Mouse (Mus musculus) liver, embryonic 12.5 days (tissue): ENCODE results near the gene Fam83b. TPM values are rescaled to one million over a fixed set of nuclear protein-coding genes. Genes with fewer than 3 reads are reported as not detected.

ENCODE experiments used
- ATAC-seq: fragments of 200-750 bp; cut with Nextera tagmentation; 2 replicates; pipeline ENCODE4 v1.8.0; 2017; ENCODE audit warnings: moderate number of reproducible peaks, mild to moderate bottlenecking, moderate library complexity
- H3K27ac ChIP-seq: fragments of 300-500 bp; sonication (generic); 2 replicates; pipeline ENCODE4 v1.5.1; 2016; ENCODE audit warnings: mild to moderate bottlenecking
- H3K27me3 ChIP-seq: fragments of 300-500 bp; sonication (generic); replicated peaks from 2 replicates; pipeline ENCODE4 v1.6.1; 2016; ENCODE audit warnings: mild to moderate bottlenecking, moderate library complexity
- H3K36me3 ChIP-seq: fragments of 300-500 bp; sonication (generic); 2 replicates; pipeline ENCODE4 v1.6.1; 2016; ENCODE audit warnings: mild to moderate bottlenecking, moderate library complexity
- H3K4me1 ChIP-seq: fragments of 300-500 bp; sonication (generic); 2 replicates; pipeline ENCODE4 v1.6.1; 2016
- H3K4me2 ChIP-seq: fragments of 300-500 bp; sonication (generic); 2 replicates; pipeline ENCODE4 v1.6.1; 2016; ENCODE audit warnings: mild to moderate bottlenecking, moderate library complexity
- H3K4me3 ChIP-seq: fragments of 300-500 bp; sonication (generic); 2 replicates; pipeline ENCODE4 v1.5.1; 2016; ENCODE audit warnings: mild to moderate bottlenecking, moderate library complexity
- H3K9ac ChIP-seq: fragments of 300-500 bp; sonication (generic); 2 replicates; pipeline ENCODE4 v1.6.1; 2016; ENCODE audit warnings: mild to moderate bottlenecking, moderate library complexity
- H3K9me3 ChIP-seq: fragments of 300-500 bp; sonication (generic); replicated peaks from 2 replicates; pipeline ENCODE4 v1.6.1; 2016; ENCODE audit warnings: mild to moderate bottlenecking, moderate library complexity
- WGBS: fragments of 180-500 bp; shearing (Covaris S2); methylation state at CpG from one replicate; pipeline ENCODE4 v1.1.7; 2016; ENCODE audit not compliant: insufficient replicate concordance; 5-methylcytosine and 5-hydroxymethylcytosine counted together
- polyA plus RNA-seq: library from polyadenylated mRNA; unstranded; fragments of >200 nt; fragmentation: Nextera tagmentation; extraction: Ambion mirVana; gene quantifications from 2 replicates; pipeline ENCODE4 v1.2.1, GENCODE M21; 2016

The Fam83b gene
- polyA plus RNA-seq, 1 experiment from 2014 or later = 0.08 TPM

- Histone ChIP-seq H3K27ac (no peak overlapping the region), H3K27me3 (no peaks in the 10 kb centered on the region), H3K4me1 (no peaks in the 10 kb centered on the region), H3K9me3 (no peaks in the 10 kb centered on the region), H3K4me3 (no peak overlapping the region), H3K36me3 (no peaks in the 10 kb centered on the region), H3K4me2 (no peak overlapping the region), H3K9ac (no peak overlapping the region)
- ATAC-seq = no peak
Measured at GRCm38 (mm10) chr9:76505650-76506049, 61.3 kb downstream of the Fam83b start.

DNA sequence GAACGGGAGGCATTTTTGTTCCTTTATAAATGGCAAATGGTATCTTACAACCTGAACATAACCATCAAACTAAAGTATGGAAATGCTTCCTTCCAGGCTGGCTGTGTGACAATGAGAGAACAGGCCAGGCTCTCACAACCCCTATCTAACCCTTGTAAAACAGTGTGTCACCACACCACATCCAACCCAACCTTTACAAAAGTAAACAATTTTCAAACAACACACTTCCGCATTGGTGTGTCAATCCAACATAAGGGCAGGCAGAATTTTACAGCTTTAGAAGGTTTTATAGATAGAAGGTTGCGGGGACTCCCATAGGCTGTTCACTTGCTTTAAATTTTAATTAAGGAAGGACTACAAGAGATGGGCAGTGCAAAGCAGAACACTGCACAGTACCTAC, 77.2 kb downstream of the Fam83b start:
- Histone ChIP-seq H3K4me2 (no peak overlapping the region), H3K36me3 (no peaks in the 10 kb centered on the region), H3K27ac (no peak overlapping the region), H3K9ac (no peak overlapping the region), H3K4me1 (no peaks in the 10 kb centered on the region), H3K9me3 (no peaks in the 10 kb centered on the region), H3K4me3 (no peak overlapping the region), H3K27me3 (no peaks in the 10 kb centered on the region)
- no peak for ATAC-seq
- 75% methylated on average over 3 of the region's 3 CpGs for WGBS

DNA sequence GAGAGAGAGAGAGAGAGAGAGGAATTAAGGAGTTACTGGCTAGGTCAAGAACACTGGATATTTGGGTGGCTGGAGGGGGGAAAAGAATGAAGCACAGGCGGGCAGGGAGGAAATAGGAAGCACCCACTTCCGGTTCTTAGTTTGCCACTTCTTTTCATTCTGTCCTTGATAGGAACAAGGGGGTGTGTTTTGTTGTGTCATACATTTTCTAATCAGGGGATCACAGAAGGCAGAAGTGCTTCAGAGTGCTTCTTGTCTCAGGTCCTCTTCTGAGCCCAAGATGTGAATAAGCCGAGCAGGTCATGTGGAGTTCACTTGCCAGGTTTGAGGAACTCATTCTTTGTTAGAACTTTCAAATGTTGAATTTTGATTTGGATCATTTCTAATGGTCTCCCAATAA, 86.8 kb downstream of the Fam83b start:
- Histone ChIP-seq H3K36me3 (no peaks in the 10 kb centered on the region), H3K9me3 (no peaks in the 10 kb centered on the region), H3K4me3 (no peak overlapping the region), H3K9ac (no peak overlapping the region), H3K4me1 (no peaks in the 10 kb centered on the region), H3K27me3 (no peaks in the 10 kb centered on the region), H3K27ac (no peak overlapping the region), H3K4me2 (no peak overlapping the region)
- WGBS = 22% methylated on average over 3 of the region's 3 CpGs
- ATAC-seq = no peak

DNA sequence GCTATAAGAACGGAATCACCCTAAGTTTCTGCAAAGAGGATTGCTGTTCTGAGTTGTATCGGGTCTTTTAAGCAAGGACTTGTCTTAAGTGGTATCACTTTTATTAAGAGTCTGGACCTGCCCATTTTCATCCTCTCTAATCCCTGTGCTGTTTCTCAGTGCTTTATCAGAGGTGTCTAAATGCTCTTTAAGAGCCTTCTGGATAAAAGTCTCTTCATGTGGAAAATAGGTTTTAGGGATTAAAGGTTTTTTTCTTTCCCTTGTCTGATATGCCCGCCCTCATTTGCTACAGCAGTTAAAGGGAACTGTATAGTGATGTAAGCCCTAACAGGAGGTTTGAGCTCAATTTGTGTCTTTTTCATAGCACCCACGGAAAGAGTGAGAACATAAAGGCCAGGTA, 97.4 kb downstream of the Fam83b start:
- WGBS = 61% methylated on average over 4 of the region's 4 CpGs
- no peaks in the 10 kb centered on the region for H3K9me3 ChIP-seq
- no peaks in the 10 kb centered on the region for H3K36me3 ChIP-seq
- no peak for ATAC-seq
- H3K27me3 ChIP-seq = no peaks in the 10 kb centered on the region
- no peak overlapping the region for H3K9ac ChIP-seq
- no peak overlapping the region for H3K4me2 ChIP-seq
- H3K4me1 ChIP-seq = no peaks in the 10 kb centered on the region
- H3K4me3 ChIP-seq = no peak overlapping the region
- H3K27ac ChIP-seq = no peak overlapping the region

- H3K27ac ChIP-seq = no peak overlapping the region
- ATAC-seq = no peak
Measured at GRCm38 (mm10) chr9:76461547-76461946, 105.4 kb downstream of the Fam83b start.

GRCm38 (mm10) chr9:76455703-76456102, 111.2 kb downstream of the Fam83b start:
- H3K36me3 ChIP-seq = no peaks in the 10 kb centered on the region
- ATAC-seq = no peak
- WGBS = 73% methylated on average over 3 of the region's 3 CpGs

More at GRCm38 (mm10) chr9:76461547-76461946, 105.4 kb downstream of the Fam83b start:
- Histone ChIP-seq H3K4me2 (no peak overlapping the region), H3K27me3 (no peaks in the 10 kb centered on the region), H3K4me3 (no peak overlapping the region), H3K9me3 (no peaks in the 10 kb centered on the region), H3K4me1 (no peaks in the 10 kb centered on the region), H3K9ac (no peak overlapping the region), H3K36me3 (no peaks in the 10 kb centered on the region)

More at GRCm38 (mm10) chr9:76455703-76456102, 111.2 kb downstream of the Fam83b start:
- Histone ChIP-seq H3K4me1 (no peaks in the 10 kb centered on the region), H3K9me3 (no peaks in the 10 kb centered on the region), H3K9ac (no peak overlapping the region), H3K4me3 (no peak overlapping the region), H3K27ac (no peak overlapping the region), H3K27me3 (no peaks in the 10 kb centered on the region), H3K4me2 (no peak overlapping the region)

Other genes with a start within 250 kb of the Fam83b start
- gene Hcrtr2, start 243.3 kb downstream of the Fam83b start, polyA plus RNA-seq = not detected in 2 replicates